Mouse (Mus musculus) stomach, embryonic 14.5 days (tissue): ENCODE measurements around the gene St6galnac3. TPM values are rescaled to one million over a fixed set of nuclear protein-coding genes. Genes with fewer than 3 reads are reported as not detected.

Experiments used
- ATAC-seq: fragments of 200-750 bp; cut with Nextera tagmentation; 2 replicates; pipeline ENCODE4 v1.8.0; 2017; ENCODE audit warnings: low read depth, moderate TSS enrichment; ENCODE audit not compliant: insufficient number of reproducible peaks, insufficient read depth, low FRiP score
- H3K27ac ChIP-seq: fragments of 300-500 bp; sonication (generic); 2 replicates; pipeline ENCODE4 v1.5.1; 2014; ENCODE audit warnings: mild to moderate bottlenecking, low read length, moderate library complexity, mixed read lengths
- H3K27me3 ChIP-seq: fragments of 300-500 bp; sonication (generic); 2 replicates; pipeline ENCODE4 v1.6.1; 2014; ENCODE audit warnings: low read length, control low read depth, mixed read lengths; ENCODE audit not compliant: control insufficient read depth, insufficient read depth
- H3K36me3 ChIP-seq: fragments of 300-500 bp; sonication (generic); 2 replicates; pipeline ENCODE4 v1.6.1; 2014; ENCODE audit warnings: mild to moderate bottlenecking, control low read depth, low read length, moderate library complexity, mixed read lengths; ENCODE audit not compliant: control insufficient read depth, insufficient read depth
- H3K4me1 ChIP-seq: fragments of 300-500 bp; sonication (generic); 2 replicates; pipeline ENCODE4 v1.6.1; 2014; ENCODE audit warnings: low read length, control low read depth, mixed read lengths; ENCODE audit not compliant: control insufficient read depth, insufficient read depth
- H3K4me2 ChIP-seq: fragments of 300-500 bp; sonication (generic); replicated peaks from 2 replicates; pipeline ENCODE4 v1.6.1; 2014; ENCODE audit warnings: low read depth, low read length, control low read depth
- H3K4me3 ChIP-seq: fragments of 300-500 bp; sonication (generic); 2 replicates; pipeline ENCODE4 v1.5.1; 2014; ENCODE audit warnings: low read depth, low read length, control low read depth
- H3K9ac ChIP-seq: fragments of 300-500 bp; sonication (generic); replicated peaks from 2 replicates; pipeline ENCODE4 v1.6.1; 2014; ENCODE audit warnings: low read depth, mild to moderate bottlenecking, control low read depth, low read length, moderate library complexity, mixed read lengths
- H3K9me3 ChIP-seq: fragments of 300-500 bp; sonication (generic); 2 replicates; pipeline ENCODE4 v1.6.1; 2016; ENCODE audit warnings: low read depth, low read length, control low read depth; ENCODE audit not compliant: control insufficient read depth
- WGBS: fragments of 180-500 bp; shearing (Covaris S2); extraction: QIAGEN DNeasy Blood & Tissue Kit; methylation state at CpG from one replicate; pipeline ENCODE4 v1.1.7; 2014; 5-methylcytosine and 5-hydroxymethylcytosine counted together
- polyA plus RNA-seq: library from polyadenylated mRNA; unstranded; fragments of >200 nt; fragmentation: Nextera tagmentation; extraction: Ambion mirVana; gene quantifications from 2 replicates; pipeline ENCODE4 v1.2.1, GENCODE M21; 2014

The St6galnac3 gene
- polyA plus RNA-seq, 1 experiment from 2014 or later: 51.6 TPM

GRCm38 (mm10) chr3:153645803-153646202, 79.2 kb downstream of the St6galnac3 start:
- Histone ChIP-seq H3K36me3 (peaks cover 3% of the 10 kb centered on the region; the same call in 1 of the 2 replicates), H3K4me1 (peaks cover 6% of the 10 kb centered on the region), H3K9ac (no peak overlapping the region), H3K4me2 (no peak overlapping the region), H3K4me3 (no peak overlapping the region), H3K27me3 (no peaks in the 10 kb centered on the region), H3K9me3 (no peaks in the 10 kb centered on the region), H3K27ac (no peak overlapping the region)
- 81% methylated on average over 7 of the region's 7 CpGs for WGBS
- ATAC-seq: no peak

- Histone ChIP-seq H3K9ac (no peak overlapping the region), H3K4me2 (no peak overlapping the region), H3K4me3 (no peak overlapping the region), H3K9me3 (no peaks in the 10 kb centered on the region), H3K27me3 (no peaks in the 10 kb centered on the region), H3K27ac (no peak overlapping the region), H3K4me1 (peaks cover 6% of the 10 kb centered on the region), H3K36me3 (no peaks in the 10 kb centered on the region)
- ATAC-seq: no peak
- 63% methylated on average over 20 of the region's 20 CpGs for WGBS
Observed at GRCm38 (mm10) chr3:153643822-153644519, 81.0 kb downstream of the St6galnac3 start.

- Histone ChIP-seq H3K36me3 (no peaks in the 10 kb centered on the region), H3K27me3 (no peaks in the 10 kb centered on the region), H3K9me3 (no peaks in the 10 kb centered on the region), H3K4me1 (peaks cover 6% of the 10 kb centered on the region), H3K9ac (no peak overlapping the region), H3K4me2 (no peak overlapping the region), H3K4me3 (no peak overlapping the region), H3K27ac (no peak overlapping the region)
- no peak for ATAC-seq
- 93% methylated on average over 14 of the region's 14 CpGs for WGBS
Observed at GRCm38 (mm10) chr3:153642826-153643225, 82.1 kb downstream of the St6galnac3 start.

GRCm38 (mm10) chr3:153641805-153642204, 83.2 kb downstream of the St6galnac3 start:
- WGBS: 88% methylated on average over 5 of the region's 5 CpGs
- H3K9ac ChIP-seq: no peak overlapping the region

GRCm38 (mm10) chr3:153637336-153637735, 87.6 kb downstream of the St6galnac3 start:
- Histone ChIP-seq H3K9ac (no peak overlapping the region), H3K4me2 (no peak overlapping the region), H3K27ac (no peak overlapping the region), H3K36me3 (no peaks in the 10 kb centered on the region), H3K27me3 (no peaks in the 10 kb centered on the region), H3K4me1 (no peaks in the 10 kb centered on the region), H3K4me3 (no peak overlapping the region), H3K9me3 (no peaks in the 10 kb centered on the region)
- WGBS: no CpG with 5 or more reads among the region's 1 CpGs
- ATAC-seq: no peak

More at GRCm38 (mm10) chr3:153641805-153642204, 83.2 kb downstream of the St6galnac3 start:
- Histone ChIP-seq H3K9me3 (no peaks in the 10 kb centered on the region), H3K36me3 (no peaks in the 10 kb centered on the region), H3K27ac (no peak overlapping the region), H3K4me3 (no peak overlapping the region), H3K27me3 (no peaks in the 10 kb centered on the region), H3K4me1 (peaks cover 6% of the 10 kb centered on the region), H3K4me2 (no peak overlapping the region)
- ATAC-seq: no peak

- H3K9me3 ChIP-seq: no peaks in the 10 kb centered on the region
- H3K4me2 ChIP-seq: no peak overlapping the region
- no peak overlapping the region; the same call in 1 of the 2 replicates for H3K27ac ChIP-seq
- no peak overlapping the region for H3K9ac ChIP-seq
- no peak overlapping the region for H3K4me3 ChIP-seq
- ATAC-seq: no peak
- no peaks in the 10 kb centered on the region for H3K27me3 ChIP-seq
- WGBS: 74% methylated on average over 7 of the region's 7 CpGs
- no peaks in the 10 kb centered on the region for H3K4me1 ChIP-seq
- no peaks in the 10 kb centered on the region for H3K36me3 ChIP-seq
Observed at GRCm38 (mm10) chr3:153636804-153637153, 88.2 kb downstream of the St6galnac3 start.

- 60% methylated on average over 2 of the region's 2 CpGs for WGBS
- no peaks in the 10 kb centered on the region for H3K4me1 ChIP-seq
Observed at GRCm38 (mm10) chr3:153636094-153636803, 88.7 kb downstream of the St6galnac3 start.

GRCm38 (mm10) chr3:153631988-153632672, 92.8 kb downstream of the St6galnac3 start:
- no peak overlapping the region for H3K9ac ChIP-seq
- no peaks in the 10 kb centered on the region for H3K4me1 ChIP-seq
- 74% methylated on average over 10 of the region's 10 CpGs for WGBS
- no peaks in the 10 kb centered on the region for H3K36me3 ChIP-seq
- H3K27me3 ChIP-seq: no peaks in the 10 kb centered on the region
- H3K9me3 ChIP-seq: no peaks in the 10 kb centered on the region
- H3K27ac ChIP-seq: no peak overlapping the region
- ATAC-seq: no peak
- no peak overlapping the region for H3K4me3 ChIP-seq
- H3K4me2 ChIP-seq: no peak overlapping the region

More at GRCm38 (mm10) chr3:153636094-153636803, 88.7 kb downstream of the St6galnac3 start:
- Histone ChIP-seq H3K4me3 (no peak overlapping the region), H3K36me3 (no peaks in the 10 kb centered on the region), H3K27ac (no peak overlapping the region; the same call in 1 of the 2 replicates), H3K9ac (no peak overlapping the region), H3K9me3 (no peaks in the 10 kb centered on the region), H3K4me2 (no peak overlapping the region), H3K27me3 (no peaks in the 10 kb centered on the region)
- ATAC-seq: no peak
